Mouse (Mus musculus) liver, adult 2 months (tissue): ENCODE data around the gene Gm17334.

Experiments
- CTCF ChIP-seq: fragments of 200-500 bp; IDR thresholded peaks from 2 replicates; pipeline ENCODE4 v1.5.1; 2011; ENCODE audit warnings: low read depth, low read length, control low read depth
- POLR2A ChIP-seq: fragments of 200-500 bp; IDR thresholded peaks from 2 replicates; pipeline ENCODE4 v1.6.1; 2011; ENCODE audit warnings: low read length, control low read depth; ENCODE audit not compliant: insufficient read depth; ENCODE audit errors: extremely low read depth

DNA sequence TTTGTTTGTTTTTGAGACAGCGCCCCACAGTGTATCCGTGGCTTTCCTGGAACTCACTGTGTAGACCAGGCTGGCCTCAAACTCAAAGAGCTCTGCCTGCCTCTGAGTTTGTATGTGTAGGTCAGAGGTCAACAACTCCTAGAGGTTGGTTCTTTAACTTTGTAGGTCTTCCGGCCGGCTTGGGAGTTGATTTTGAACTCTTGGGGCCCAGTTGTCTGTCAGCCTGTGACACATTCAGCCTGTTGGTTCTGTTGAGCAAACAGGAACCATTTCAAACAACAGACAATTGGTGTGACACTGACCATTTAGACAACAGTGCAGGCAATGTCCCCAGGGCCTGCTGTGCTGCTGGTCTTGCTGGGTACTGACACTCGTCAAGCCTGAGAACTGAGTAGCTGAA, 4.7 kb upstream of the Gm17334 start:
- TF ChIP-seq CTCF = no peak
- no peak for TF ChIP-seq POLR2A
